ENCODE assay signal across 11 mouse cellular contexts in genomic region chr4:82386222-82386993, GRCm38 (mm10).
A peak's percentile ranks its signal among the peaks of the same experiment; 100 is the strongest.
DNase-seq lines count a peak whose midpoint lies in the region; ATAC-seq and TF ChIP-seq lines count a peak whose summit lies in the region.
"Had no signal": no experiment of that assay in that cellular context is flagged by ENCODE, and none has a peak within 500 bp of the region (broad histone marks: within the 10 kb centered on the region; RNA-seq: fewer than 3 reads in every experiment).

No protein-coding gene starts in this region.

- H3K36me3 ChIP-seq in forebrain, embryonic 15.5 days = no peaks in the 10 kb centered on the region
- H3K36me3 ChIP-seq in forebrain, embryonic 14.5 days (ENCODE audit: control insufficient read depth, insufficient read depth, low read length) = no peaks in the 10 kb centered on the region
- H3K36me3 ChIP-seq in kidney, adult 2 months (ENCODE audit: control insufficient read depth, insufficient read depth, low read length) = no peaks in the 10 kb centered on the region
- H3K36me3 ChIP-seq: neural tube, embryonic 15.5 days had no signal

- no peak overlapping the region for H3K9ac ChIP-seq in forebrain, embryonic 15.5 days (replicated peaks)
- no peak overlapping the region for H3K9ac ChIP-seq in forebrain, embryonic 14.5 days (ENCODE audit: low read length)
- H3K9ac ChIP-seq: neural tube, embryonic 15.5 days had no signal

- no peak for DNase-seq in forebrain, embryonic 14.5 days (ENCODE audit: low spot score)
- no peak for DNase-seq in kidney, adult 2 months
- DNase-seq in kidney, adult 11 months = no peak
- DNase-seq in 3T3-L1 (ENCODE audit: low read depth, low spot score) = peak; percentile 88
- DNase-seq in adrenal gland, postnatal 4 days (ENCODE audit: low spot score in 2 of 2) = no peak
- DNase-seq in adrenal gland, postnatal 14 days = no peak
- DNase-seq: gastrocnemius, postnatal 25 days; thymus, postnatal 14 days had no signal

- WGBS in forebrain, embryonic 15.5 days = 79% methylated on average over 4 of the region's 4 CpGs
- 82% methylated on average over 4 of the region's 4 CpGs for WGBS in forebrain, embryonic 14.5 days
- 50% methylated on average over 4 of the region's 4 CpGs for WGBS in kidney, adult 2 months

- H3K9me3 ChIP-seq in forebrain, embryonic 15.5 days = no peaks in the 10 kb centered on the region
- H3K9me3 ChIP-seq in forebrain, embryonic 14.5 days (replicated peaks; ENCODE audit: control insufficient read depth, low read length) = no peaks in the 10 kb centered on the region
- H3K9me3 ChIP-seq: neural tube, embryonic 15.5 days had no signal

- H3K27ac ChIP-seq in forebrain, embryonic 15.5 days (replicated peaks) = peak overlapping the region; percentile 84; the same call in 1 of the 2 replicates
- no peak overlapping the region for H3K27ac ChIP-seq in forebrain, embryonic 14.5 days (ENCODE audit: low read depth, low read length)
- H3K27ac ChIP-seq in kidney, adult 2 months (ENCODE audit: insufficient read depth, low read depth, low read length) = peak overlapping the region; percentile 66; the same call in 1 of the 2 replicates
- H3K27ac ChIP-seq: neural tube, embryonic 15.5 days had no signal

- TF ChIP-seq POLR2A in kidney, adult 2 months (IDR thresholded peaks at IDR 0.05; ENCODE audit: low read depth, low read length) = no peak

- TF ChIP-seq CTCF in kidney, adult 2 months (conservative IDR thresholded peaks at IDR 0.05; ENCODE audit: insufficient read depth, insufficient read length, low read depth, low read length) = no peak

- H3K4me2 ChIP-seq in forebrain, embryonic 15.5 days (replicated peaks) = no peak overlapping the region
- no peak overlapping the region for H3K4me2 ChIP-seq in forebrain, embryonic 14.5 days (ENCODE audit: low read length)
- H3K4me2 ChIP-seq: neural tube, embryonic 15.5 days had no signal

- H3K27me3 ChIP-seq in forebrain, embryonic 15.5 days = no peaks in the 10 kb centered on the region
- H3K27me3 ChIP-seq in forebrain, embryonic 14.5 days (replicated peaks; ENCODE audit: control insufficient read depth, insufficient read depth, low read length) = no peaks in the 10 kb centered on the region
- H3K27me3 ChIP-seq in kidney, adult 2 months (replicated peaks; ENCODE audit: control insufficient read depth, insufficient read depth, low read length) = no peaks in the 10 kb centered on the region
- H3K27me3 ChIP-seq: neural tube, embryonic 15.5 days had no signal

- H3K4me3 ChIP-seq in forebrain, embryonic 15.5 days = no peak overlapping the region
- H3K4me3 ChIP-seq in forebrain, embryonic 14.5 days (ENCODE audit: low read depth, low read length) = no peak overlapping the region
- no peak overlapping the region for H3K4me3 ChIP-seq in kidney, adult 2 months (ENCODE audit: insufficient read depth, low read depth, low read length)
- H3K4me3 ChIP-seq: neural tube, embryonic 15.5 days had no signal

- ATAC-seq in forebrain, embryonic 15.5 days (replicated peaks) = no peak
- ATAC-seq in forebrain, embryonic 14.5 days = no peak
- ATAC-seq in hematopoietic stem cell, adult 5-6 weeks (replicated peaks in 1 of 2; ENCODE audit: insufficient read depth in 1 of 2, low FRiP score in 2 of 2, low TSS enrichment in 1 of 2, low read depth in 1 of 2, poor library complexity in 2 of 2, severe bottlenecking in 2 of 2) = peak; percentile 60 to 75; a peak in 3 of 4 replicates

- peaks cover 49% of the 10 kb centered on the region for H3K4me1 ChIP-seq in forebrain, embryonic 15.5 days
- H3K4me1 ChIP-seq in forebrain, embryonic 14.5 days (ENCODE audit: control insufficient read depth, insufficient read depth, low read length) = peaks cover 22% of the 10 kb centered on the region
- peaks cover 33% of the 10 kb centered on the region for H3K4me1 ChIP-seq in kidney, adult 2 months (ENCODE audit: control insufficient read depth, insufficient read depth, low read length)

Comparison
In these comparisons a context has a peak if more than half of its experiments do, and no peak if none do; other contexts are left out.
1. ATAC-seq: peak in hematopoietic stem cell, adult 5-6 weeks (2 of 2); none in forebrain, embryonic 15.5 days (single experiment) and forebrain, embryonic 14.5 days (single experiment).